Mouse (Mus musculus): ENCODE measurements around the gene Sctr.
A peak's percentile ranks its signal among the peaks of the same experiment; 100 is the strongest.

The Sctr gene

DNA sequence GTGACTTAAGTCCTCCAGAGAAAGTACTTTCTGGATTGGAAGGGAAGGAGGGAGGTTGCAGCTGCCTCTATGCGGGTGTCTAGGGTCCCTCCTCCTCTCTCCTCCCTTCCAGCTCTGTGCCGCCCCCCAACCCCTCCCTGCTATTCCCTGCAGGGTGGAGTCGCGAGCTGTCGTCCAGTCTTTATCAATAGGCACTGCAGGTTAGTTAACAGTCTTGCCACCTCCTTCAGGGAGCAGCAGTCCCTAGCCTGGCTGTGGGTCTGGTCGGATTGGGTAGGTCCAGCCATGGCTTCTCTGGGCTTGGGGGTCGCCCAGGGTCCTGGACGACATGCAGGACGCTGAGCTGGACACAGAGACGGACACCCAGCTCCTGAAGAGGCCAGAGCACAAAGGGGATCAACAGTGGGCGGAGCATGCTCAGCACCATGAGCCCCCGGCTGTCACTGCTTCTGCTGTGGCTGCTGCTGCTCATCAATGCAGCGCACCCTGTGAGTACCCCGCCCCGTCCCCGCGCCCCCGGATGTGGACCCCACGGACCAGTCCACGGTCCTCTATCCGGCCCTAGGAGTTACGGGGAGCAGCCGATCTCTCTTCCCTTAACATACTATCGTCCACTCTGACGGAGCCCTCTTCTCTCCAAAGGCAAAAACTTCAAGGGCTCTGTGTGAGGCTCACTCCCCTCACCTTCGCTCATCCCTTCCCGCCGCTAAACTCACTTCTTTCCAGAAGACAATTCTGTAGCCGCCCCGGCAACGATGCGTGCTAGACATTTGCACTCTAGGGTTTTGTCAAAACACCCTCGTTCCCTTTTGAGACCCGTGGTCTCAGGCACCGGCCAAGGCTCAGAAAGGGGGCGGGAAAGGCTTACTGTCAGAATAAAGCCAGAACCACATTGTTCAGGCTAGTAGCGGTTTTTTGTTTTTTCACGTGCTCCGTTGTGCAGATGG is at the start of gene Sctr:
Gene Sctr, plus strand, starts transcription at position 51 of the 947 bp plus-strand sequence.
- DNase-seq: no peak

DNA sequence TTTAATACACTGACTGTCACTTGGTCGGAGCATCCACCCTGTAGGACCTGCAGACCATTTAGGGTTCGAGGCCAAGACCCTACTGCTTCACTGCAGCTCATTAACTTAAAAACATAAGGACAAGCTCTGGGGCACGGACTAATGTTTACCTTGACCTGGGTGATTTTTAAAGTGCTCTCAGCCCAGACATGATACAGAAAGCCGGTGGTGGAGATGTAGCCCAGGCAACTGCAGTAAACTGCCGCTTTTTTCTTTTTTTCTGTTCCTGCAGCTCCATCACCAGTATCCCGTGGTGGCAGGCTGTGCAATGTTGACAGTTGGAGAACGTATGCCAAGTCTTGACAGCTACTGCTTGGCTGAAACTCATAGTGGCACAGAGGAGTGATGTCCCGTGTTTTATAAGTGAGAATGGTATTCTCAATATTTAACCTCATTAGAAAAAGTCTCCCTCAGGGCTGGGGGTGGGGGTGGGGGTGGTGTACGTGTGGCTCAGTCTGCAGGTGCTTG is 48.9 kb upstream of the Sctr start:
- DNase-seq: peak; percentile 51 to 53

GRCm38 (mm10) chr1:119959464-119959863 is 47.2 kb upstream of the Sctr start:
- no peak for DNase-seq

DNA sequence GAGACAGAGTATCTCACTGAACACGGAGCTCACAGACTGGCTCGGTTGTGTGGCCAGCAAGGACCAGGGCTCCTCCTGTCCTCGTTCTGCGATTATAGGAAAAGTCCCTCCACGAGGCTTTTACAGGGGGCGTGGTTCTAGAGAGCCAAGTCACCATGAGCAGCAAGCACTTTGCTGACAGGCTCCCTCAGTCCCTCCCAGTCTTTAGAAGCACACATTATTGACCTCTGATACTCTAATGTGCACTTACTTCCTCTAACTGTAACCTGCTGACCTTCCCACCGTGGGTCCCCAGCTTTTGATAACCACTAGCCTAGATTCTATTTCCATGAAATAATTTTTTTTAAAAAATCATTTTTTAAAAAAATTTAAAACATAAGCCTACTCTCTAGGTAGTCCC is 46.8 kb upstream of the Sctr start:
- no peak for DNase-seq

- DNase-seq: no peak
Measured at GRCm38 (mm10) chr1:119965804-119966514, 40.7 kb upstream of the Sctr start.

DNA sequence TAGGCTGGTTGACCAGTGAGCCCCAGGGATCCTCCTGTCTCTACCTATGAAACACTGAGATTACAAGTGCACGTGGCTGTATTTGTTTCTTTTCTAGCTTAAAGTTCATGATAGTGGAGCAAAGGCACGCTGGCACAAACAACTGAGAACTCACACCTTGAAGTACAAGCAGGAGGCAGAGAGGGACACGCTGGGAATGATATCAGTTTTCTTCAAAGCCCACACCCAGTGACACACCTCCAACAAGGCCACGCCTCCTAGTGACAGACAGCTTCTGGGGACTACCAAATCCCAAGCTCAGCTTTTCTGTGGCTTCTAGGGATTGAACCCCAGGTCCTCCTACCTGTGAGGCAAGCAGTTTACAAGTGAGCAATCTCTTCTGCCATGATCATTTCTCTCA is 33.6 kb upstream of the Sctr start:
- no peak for DNase-seq

- DNase-seq: no peak
Measured at GRCm38 (mm10) chr1:119975141-119975540, 31.6 kb upstream of the Sctr start.

DNA sequence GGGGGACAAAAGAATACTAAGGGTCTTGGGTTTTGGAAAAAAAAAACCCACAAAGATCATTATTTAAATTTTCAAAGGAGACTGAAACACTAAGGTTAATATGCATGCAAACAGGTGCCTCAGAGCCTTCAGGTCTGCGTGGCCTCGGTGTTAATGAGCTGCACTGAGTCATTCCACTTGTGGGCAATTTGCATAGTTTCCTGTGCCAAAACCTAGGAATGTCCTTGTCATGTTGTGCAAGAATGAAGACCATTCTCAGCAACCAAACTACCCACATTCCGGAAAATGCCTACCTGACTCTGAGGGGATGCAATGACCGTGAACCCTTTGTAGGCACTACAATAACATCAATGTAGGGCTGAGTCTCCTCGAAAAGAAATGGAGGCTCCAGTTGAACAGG is 20.1 kb upstream of the Sctr start:
- no peak for DNase-seq

DNA sequence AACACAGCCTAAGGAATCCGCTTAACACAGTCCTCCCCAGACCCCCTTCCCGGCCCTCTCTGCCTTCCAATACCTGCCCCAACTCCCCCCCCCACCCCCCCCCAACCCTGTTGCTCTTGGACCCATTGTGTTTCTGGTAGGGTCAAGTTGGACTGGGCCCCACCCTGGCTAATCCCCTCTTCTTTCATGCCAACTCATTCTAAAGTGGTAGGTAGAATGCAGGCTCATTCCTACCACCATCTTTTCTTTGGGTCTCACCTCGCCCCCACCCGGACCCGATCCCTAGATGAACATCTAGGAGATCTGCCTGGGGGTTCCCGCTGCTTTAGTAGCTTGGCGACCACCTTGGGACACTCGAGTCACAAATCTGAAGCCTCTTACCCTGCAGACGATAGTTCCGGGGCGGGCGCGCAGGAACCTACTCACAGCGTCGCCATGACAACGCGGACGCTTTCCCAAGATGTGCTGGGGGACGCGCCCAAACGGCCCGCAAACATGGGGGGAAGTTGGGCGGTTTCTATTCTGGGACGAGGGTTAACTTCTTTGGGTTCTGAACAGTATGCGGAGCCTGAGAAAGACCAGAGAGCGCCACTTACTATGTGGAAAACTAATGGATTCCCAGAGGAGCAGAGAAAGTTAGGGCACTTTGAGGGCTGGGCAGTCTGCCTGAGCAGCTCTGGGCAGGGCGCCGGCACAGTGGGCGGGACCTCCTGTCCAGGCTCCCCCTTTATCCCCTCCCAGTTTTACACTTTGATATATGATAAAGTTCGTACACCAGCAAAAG is 9.7 kb upstream of the Sctr start, which contains the start of gene Cfap221:
Gene Cfap221, minus strand, starts transcription at position 437 of the 784 bp plus-strand sequence.
- DNase-seq: no peak

DNA sequence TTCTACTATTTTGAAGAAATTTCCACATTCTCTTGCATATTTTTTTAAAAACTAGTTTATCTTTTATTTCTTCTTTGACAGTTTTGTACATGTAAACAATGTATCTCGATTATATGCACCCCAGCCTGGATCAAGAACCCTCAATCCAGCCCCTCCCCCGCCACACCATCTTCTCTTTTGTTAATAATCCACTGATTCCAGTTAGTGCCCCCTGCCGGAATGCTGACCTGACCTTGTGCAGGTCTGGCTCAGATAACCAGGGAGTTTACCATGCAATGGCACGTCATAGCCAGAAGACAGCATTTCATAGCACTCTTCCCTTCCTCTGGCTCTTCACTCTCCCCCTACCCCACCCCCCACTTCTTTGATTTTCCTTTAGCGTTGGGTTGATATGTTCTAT is 9.1 kb upstream of the Sctr start:
- DNase-seq: no peak

- no peak for DNase-seq
Measured at GRCm38 (mm10) chr1:120007851-120008588, 1.3 kb downstream of the Sctr start.

DNA sequence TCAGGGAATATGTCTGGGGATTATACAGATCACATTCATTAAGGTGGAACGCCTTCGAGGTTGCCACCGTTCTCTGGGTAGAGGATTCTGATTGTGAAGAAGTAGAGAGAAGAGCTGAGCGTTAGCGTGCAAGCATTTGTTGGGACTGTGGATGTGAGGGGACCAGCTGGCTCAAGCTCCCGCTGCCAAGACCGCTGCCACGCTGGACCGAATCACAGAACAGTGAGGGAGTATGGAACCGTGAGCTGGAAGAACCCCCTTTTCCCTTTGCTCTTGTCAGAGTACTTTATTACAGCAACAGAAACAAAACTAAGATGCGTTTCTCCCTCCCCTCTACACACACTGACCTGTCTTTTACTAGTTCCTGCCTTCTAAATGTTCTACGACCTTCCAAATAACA is 5.9 kb downstream of the Sctr start:
- no peak for DNase-seq

DNA sequence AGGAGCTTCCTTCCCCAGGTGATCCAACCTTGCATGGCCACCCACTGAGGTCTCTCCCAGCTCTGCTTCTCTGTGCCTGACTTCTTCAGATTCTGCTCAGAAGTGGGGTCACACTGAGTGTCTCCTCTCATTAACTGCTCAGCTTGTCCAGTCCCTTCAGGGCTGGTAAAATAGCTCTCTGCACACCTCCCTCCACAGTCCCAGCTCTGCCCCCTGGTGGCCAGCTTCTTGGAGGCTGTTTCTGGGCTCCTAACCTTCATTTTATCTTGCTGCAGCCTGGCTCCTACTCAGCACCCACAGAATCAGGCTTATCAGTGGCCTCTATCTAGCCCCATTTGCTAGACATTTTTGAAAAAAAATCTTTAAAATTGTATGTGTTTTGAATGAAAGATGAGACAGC is 6.4 kb downstream of the Sctr start:
- DNase-seq: peak; percentile 64 to 73

GRCm38 (mm10) chr1:120016240-120016639 is 9.5 kb downstream of the Sctr start:
- no peak for DNase-seq

DNA sequence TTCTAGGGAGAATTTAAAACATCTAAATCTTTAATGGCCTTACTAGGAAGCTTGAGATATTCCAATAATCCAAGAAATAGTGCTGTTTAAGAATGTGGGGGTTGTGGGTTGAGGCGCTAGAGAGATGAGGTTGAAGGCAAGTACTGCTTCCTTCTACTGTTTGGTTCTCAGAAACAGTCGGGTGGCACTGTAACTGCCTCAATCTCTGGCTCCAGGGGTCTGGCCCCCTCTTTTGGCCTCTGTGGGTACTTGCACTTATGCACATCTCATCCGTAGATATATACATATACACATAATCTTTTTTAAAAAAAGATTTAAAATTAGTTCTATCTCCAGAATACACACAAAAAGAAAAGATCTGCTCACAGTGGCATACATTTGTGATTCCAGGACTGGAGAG is 12.2 kb downstream of the Sctr start:
- no peak for DNase-seq

DNA sequence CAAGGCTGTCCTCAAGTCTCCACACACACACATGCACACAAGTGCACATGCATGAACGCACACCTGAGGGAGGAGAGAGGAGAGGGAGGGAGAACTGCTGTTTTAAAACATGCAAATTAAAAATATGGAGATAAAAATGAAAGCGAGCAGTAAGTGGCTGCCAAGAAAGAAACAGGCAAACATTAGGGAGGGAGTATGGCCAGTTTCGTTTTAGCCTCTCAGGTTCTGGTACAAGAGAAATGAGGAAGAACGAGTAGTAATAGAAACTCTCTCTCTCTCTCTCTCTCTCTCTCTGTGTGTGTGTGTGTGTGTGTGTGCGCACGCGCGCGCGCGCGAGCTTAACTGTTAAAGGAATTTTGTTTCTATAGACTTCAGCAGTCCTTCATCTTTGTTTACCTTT is 12.7 kb downstream of the Sctr start:
- DNase-seq: no peak

GRCm38 (mm10) chr1:120020322-120020897 is 13.7 kb downstream of the Sctr start:
- no peak for DNase-seq

DNA sequence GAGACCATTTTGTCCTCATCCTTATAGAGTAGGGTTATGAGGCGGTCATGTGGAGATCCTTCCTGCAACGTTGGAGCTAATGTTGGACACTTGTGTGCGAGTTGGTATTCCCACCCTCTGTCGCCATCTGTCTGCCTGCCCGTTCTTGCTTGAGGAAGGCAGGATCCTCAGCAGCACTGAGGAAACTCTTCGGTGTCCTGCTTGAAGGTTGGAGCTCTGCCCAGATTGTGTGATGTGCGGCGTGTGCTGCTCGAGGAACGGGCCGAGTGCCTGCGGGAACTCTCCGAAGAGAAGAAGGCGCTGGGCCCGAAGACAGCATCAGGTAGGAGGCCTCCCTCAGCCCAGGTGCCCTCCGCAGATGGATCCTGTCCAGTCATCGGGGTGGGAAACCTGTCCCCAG is 15.3 kb downstream of the Sctr start:
- peak; percentile 24 to 31 for DNase-seq

DNA sequence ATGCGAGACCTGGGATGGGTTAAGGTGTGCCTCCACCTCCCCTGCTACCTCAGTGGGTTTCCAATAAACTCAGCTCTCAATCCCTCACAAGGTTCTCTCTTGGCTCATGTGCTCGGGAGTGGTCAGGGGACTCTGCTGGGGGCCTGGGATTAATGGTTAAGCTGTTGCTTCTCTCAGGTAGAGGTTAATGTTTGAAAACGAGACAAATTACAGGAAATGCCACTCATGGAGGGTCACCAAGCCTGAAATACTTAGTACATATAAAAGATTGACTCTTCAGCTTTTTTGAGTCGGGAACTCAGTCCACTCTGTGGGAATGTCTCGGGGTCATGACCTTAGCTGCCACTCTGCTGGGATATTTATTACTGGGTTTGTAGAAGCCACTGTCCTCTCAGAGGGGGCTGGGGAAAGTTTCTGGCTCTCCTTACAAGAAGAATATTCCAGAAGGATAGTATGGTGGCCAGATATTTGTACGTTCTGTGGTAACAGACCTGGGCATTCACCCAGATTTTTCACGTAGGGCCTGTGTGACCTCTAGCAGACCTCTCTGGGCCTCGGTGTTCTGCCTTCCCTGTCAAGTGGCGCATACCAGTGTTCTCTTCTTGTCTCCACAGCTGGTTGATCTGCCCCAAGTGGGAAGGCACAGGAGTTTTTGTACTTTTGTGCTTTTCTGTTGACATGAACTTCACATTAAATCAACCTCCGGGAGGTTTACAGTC is 17.8 kb downstream of the Sctr start:
- no peak for DNase-seq

GRCm38 (mm10) chr1:120025050-120025439 is 18.4 kb downstream of the Sctr start:
- DNase-seq: peak in 1 of 2 experiments; percentile 25

- peak; percentile 49 to 63 for DNase-seq
Measured at GRCm38 (mm10) chr1:120027693-120028092, 21.0 kb downstream of the Sctr start.

All from cerebellum, postnatal 36 days (tissue).